Mouse (Mus musculus) urinary bladder, postnatal 25 days (tissue): Measurements from ENCODE around the gene Olfr5.
A peak's percentile ranks its signal among the peaks of the same experiment; 100 is the strongest.
"Not testable (repeated sequence)": the region's sequence is repeated elsewhere in the genome, so short reads cannot be mapped to it uniquely, and the experiment has no call there.

Experiments used
- DNase-seq: peaks from one replicate; pipeline ENCODE4 v3.0.0; 2022; ENCODE audit warnings: low spot score

Gene Olfr5

DNA sequence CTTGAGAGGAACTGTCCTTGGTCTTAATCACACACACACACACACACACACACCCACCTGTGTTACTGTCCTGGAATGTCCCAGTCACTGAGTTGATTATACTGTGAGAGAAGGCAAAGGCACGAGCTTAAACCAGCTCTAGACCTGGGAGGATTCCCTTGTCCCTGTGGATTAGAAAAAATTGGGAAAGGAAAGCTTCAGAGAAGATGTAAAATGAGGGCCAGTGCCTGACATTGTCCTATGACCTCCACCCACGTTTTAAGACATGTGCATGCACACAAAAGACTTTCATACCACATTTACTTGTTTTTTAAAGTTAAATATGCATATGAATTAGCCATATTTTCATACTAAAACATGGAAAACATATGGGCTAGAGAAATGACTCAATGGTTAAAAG is at the start of gene Olfr5:
TSS of gene Olfr5 (minus strand) at position 101 of the 400 bp plus-strand sequence.
- DNase-seq = no peak

DNA sequence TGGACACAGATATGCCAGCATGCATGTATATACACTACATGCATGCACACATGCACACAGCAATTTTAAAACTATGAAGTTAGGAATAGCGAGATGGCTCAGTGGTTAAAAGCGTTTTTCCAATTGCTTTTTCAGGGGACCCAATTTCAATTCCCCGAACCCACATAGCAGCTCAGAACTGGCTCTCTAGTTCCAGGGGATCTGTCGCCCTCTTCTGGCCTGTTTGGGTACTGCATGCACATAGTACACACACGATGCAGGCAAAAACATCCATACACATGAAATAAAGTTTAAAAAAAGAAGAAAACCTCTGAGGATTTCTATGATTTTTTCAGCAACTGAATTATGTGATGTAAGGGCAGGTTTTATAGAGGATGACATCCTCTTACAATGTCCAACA is 39.4 kb upstream of the Olfr5 start:
- DNase-seq = no peak

DNA sequence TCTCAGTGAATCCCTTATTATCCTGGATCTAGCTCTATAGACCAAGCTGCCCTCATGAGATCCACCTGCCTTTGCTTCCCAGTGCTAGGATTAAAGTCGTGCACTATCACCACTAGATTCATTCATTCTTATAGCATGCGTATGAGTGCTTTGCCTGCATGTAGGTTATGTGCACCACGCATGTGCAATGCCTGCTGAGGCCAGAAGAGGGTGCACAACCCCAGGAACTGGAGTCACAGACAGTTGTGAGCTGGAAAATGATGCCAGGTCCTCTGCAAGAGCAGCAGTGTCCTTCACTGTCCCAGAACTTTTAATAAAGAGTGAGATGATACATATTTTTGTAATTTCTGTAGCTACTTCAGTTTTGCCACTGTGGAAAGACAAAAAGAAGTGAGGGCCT is 38.3 kb upstream of the Olfr5 start:
- no peak for DNase-seq

DNA sequence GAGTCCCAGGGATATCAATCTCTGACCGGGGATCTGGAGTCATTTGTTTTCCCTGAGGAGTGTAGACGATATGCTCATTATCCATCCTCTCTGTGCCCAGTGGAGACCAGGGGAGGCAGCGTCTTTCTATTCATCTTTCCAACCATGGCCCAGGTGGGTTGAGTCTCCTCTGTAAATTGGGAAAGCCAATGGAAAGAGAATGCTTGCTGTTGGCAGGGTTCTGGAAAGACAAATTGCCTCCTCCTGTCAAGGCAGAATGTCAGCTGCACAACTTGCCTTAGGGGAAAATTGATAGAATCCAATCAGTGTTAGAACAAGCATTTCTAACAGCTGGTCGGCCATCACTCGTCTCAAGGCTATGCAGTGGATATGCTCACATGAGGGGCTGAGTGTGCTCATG is 36.1 kb upstream of the Olfr5 start, which contains the start of gene Olfr1349:
TSS of gene Olfr1349 (minus strand) at position 101 of the 400 bp plus-strand sequence.
- no peak for DNase-seq

DNA sequence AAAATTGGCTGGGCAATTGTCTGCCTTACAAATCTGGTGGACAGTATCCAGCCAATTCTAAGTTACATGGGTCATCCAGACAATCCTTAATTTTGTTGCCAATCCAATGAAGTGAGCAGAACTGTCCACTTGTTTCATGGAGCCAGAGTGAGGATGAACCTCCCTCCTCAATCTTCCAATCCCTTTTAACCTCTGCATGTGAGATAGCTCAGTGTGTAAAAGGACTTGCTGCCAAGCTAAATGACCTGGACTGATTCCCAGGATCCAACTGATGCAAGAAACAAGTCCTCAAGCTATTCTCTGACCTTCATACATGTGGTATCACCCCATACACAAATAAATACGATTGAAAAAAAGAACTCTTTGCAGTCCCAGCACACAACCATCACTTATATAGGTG is 34.9 kb upstream of the Olfr5 start:
- DNase-seq = no peak

DNA sequence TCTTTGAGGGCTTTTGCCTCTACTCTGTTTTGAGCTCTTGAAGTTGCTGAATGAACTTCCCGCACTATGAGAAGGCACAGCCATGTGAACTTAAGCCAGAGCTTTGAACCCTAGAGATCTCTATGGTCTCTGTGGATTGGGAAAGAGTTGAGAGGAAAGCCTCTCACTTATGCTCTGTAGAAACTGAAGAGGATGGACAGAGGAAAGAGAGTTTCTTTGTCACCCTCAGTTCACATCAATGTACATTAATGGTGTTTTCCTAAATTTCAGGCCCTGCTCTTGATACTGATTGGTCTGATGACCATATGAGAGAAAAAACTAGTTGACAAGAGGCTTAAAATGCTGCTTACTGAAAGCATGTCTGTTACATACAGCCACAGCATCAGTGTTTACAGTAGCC is 21.9 kb upstream of the Olfr5 start, which contains the start of gene Olfr1348:
TSS of gene Olfr1348 (minus strand) at position 101 of the 400 bp plus-strand sequence.
- no peak for DNase-seq

DNA sequence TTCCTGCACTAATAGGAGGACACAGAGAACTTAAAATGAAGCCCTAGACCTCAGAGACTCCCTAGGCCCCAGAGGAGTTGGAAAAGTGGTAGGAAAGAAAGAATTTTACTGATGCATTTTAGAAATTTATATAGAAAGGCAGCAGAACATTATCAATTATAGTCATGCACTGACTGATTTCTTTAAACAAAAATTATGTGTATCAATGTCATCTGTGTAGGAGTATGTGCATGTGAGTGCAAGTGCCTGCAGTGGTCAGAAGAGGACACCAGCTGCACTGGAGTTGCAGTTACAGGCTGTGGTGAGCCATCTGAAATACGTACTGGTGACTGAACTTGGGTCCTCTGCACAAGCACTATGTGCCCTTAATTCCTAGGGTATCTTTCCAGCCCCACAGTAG is 12.9 kb upstream of the Olfr5 start, which contains the start of gene Olfr1347:
TSS of gene Olfr1347 (minus strand) at position 101 of the 400 bp plus-strand sequence.
- no peak for DNase-seq

DNA sequence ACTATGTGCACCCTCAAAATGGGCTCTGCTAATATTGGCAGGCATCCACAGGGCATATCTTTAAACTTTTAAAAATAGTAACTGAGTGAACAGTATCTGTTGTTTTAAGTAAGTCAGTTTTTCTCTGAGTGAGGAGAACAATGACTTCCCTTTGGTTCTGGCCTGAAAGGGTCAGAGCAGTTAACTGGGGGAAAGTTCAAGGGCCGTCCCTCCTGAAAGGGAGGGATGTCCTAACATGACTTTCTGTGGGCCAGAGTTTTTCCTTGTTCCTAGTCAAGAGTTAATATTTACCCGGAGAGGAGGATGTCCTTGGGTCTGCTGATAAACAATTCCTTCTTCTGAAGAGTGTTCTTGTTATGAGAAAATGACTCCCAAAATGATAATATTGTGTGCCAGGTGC is 9.1 kb downstream of the Olfr5 start:
- not testable (repeated sequence) for DNase-seq

DNA sequence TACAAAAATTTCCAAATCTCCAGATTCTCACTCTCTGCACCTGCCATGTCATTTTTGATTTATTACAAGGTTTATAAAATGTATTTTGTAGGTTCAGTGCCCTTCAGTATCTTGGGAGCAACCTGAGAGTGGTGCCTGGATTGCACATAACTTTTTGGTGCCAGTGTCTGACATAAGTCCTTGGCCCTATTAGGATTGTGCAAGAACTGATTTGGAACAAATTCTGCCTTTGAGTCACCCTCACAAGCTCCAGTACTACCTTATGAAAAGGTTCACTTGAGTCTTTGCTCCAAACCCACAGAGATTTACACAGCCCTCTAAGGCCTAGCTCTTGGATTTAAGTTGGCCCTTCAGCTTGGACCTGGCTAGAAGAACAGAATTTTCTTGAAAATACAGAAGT is 19.8 kb downstream of the Olfr5 start, which contains the start of gene Olfr1346:
TSS of gene Olfr1346 (plus strand) at position 151 of the 400 bp plus-strand sequence.
- no peak for DNase-seq

DNA sequence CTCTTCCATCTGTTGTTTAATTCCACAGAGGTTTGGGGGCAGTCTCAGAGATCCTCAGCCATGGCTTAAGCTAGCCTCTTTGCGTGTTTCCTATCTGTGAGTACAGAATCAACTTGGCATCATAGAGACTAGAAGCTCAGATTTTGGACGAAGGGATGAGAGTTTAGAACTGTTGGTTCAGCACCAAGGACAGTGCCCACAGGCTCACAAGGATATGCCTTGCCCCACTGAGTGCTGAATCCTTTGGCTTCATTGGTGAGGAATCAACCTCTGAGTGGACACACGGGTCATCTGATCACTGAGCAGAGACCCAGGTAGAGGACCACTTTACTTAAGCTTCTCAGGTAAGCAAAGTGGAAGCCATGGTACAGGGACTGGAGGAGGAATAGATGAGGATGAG is 30.3 kb downstream of the Olfr5 start:
- no peak for DNase-seq

DNA sequence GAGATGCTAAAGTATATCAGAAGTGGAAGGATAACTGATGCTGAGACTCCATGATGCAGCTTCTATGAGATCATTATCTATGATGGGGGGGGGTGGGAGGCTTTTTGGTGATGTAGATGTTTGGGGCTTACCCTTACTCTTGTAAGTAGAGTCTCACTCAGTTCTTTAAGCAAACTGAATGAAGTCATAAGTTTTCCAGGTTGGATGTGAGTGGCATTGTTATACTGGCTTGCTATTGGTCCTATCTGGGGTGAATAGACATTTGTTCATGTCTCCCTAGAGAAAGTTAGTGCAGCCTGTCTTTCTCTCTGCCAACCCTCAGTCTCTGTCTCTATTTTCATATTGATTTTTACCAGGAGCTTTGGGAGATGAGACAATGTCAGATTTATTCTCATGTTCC is 30.9 kb downstream of the Olfr5 start, which contains the start of gene Olfr1336:
TSS of gene Olfr1336 (plus strand) at position 301 of the 400 bp plus-strand sequence.
- DNase-seq = no peak

DNA sequence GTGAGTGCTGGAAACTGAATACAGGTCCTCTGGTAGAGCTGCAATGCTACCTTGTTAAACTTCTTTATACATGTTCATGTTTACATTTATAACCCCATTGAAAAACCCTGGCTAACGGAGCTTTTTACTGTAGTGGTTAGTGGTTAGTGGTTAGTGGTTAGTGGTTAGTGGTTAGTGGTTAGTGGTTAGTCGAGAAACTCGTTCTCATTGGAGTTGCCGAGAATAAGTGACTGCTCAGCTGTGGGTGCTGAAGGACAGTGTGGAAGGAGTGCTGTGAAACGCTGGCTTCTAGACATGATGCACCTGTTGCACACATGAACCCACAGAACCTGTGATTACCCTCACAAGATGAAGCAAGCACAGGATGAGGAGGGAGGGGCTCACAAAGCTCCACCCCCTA is 39.0 kb downstream of the Olfr5 start:
- no peak for DNase-seq

DNA sequence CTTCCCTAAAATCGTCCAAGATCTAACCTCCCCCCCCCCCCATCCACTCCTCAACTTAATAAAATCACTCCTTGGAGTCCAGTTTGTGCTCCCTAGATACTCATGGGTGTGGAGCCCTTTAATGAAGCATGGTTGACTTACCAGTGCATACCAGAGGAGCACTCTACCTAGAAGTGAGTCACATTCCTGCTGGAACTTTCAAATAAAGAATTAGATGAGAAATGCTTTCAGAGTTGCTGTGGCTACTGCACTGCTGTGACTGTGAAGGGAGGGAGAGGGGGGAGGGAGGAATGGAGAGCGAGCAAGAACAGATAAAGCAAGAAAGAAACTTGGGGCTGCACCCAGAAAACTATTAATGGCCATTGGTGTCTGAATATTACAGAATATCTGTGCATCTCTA is 45.6 kb downstream of the Olfr5 start:
- DNase-seq = no peak

DNA sequence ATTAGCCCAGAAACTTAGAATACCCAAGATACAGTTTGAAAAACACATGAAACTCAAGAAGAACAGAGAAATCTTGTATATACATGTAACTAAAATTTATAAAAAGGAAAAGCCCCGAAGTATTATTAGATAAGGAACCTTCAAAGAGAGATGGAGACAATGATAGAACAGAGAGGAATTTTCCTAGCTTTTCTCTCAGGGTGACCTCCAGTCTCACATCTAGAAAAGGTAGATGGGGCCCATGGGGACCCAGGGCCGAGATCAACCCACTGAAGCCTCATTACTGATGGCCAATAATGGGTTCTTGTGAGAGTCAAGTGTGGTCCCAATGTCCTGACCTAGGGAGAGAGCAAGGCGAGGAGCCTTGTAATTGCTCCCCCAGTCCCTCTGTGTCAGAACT is 48.4 kb downstream of the Olfr5 start, which contains the start of gene Olfr1344:
TSS of gene Olfr1344 (plus strand) at position 301 of the 400 bp plus-strand sequence.
- DNase-seq = no peak

DNA sequence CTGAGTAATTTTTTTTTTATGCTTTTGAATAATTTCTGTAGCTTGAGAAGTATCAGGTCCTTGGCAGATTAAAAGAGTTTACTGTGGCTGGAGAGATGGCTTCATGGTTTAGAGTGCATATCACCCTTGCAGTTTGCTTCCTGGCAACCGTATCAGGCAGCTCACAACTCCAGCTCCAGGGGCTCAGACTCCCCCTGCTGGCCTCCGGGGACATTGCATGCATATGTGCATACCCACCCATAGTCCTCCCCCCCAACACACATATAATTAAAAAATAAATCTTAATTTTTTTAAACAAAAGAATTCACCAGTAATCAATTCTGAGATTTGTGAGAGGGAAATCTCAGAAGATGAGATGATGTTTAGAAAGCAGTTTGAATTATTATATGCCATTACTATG is 56.4 kb downstream of the Olfr5 start:
- DNase-seq = peak; percentile 11

DNA sequence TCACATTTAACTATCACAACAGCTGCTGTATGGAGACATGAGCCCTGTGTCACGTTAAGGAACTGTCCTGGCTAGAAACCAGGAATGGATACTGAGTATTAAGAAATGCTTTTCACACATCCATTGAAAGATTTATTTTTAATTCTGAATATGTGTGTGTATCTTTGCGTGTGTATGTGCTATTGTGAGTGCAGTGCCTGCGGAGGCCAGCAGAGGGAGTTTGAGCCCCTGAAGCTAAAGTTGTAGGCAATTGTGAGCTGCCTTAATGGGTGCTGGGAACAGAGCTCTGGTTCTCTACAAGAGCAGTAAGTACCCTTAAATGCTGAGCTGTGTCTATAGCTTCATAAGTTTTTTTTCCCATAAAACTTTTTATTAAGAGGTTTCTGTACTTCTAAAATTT is 57.4 kb downstream of the Olfr5 start:
- DNase-seq = no peak
